Mouse (Mus musculus) retina, postnatal 1 day (tissue): ENCODE measurements at regions not wholly inside any gene's neighbourhood (a gene's known extent, or its start where the extent isn't known, plus 50 kb on each side); places are given as distances from the start of the nearest gene placed in this dataset.

ENCODE experiments used
- DNase-seq: peaks from one replicate; pipeline ENCODE4 v3.0.0-alpha.2; 2012

GRCm38 (mm10) chr3:104295015-104295719 is 75.0 kb upstream of the Magi3 start:
- peak; percentile 70 for DNase-seq

GRCm38 (mm10) chr3:104293869-104294268 is 73.7 kb upstream of the Magi3 start:
- no peak for DNase-seq

GRCm38 (mm10) chr3:104288970-104289680 is 69.0 kb upstream of the Magi3 start:
- DNase-seq, result no peak

GRCm38 (mm10) chr3:104287900-104288299 is 67.7 kb upstream of the Magi3 start:
- DNase-seq, result no peak

- no peak for DNase-seq
These were observed 64.8 kb upstream of the Magi3 start for GRCm38 (mm10) chr3:104284961-104285360.

- DNase-seq, result no peak
These were observed 63.7 kb upstream of the Magi3 start for GRCm38 (mm10) chr3:104283855-104284254.

- DNase-seq, result no peak
These were observed 59.3 kb upstream of the Magi3 start for GRCm38 (mm10) chr3:104279505-104279904.

GRCm38 (mm10) chr3:104274718-104275302 is 54.6 kb upstream of the Magi3 start:
- peak; percentile 17 for DNase-seq

GRCm38 (mm10) chr3:104274084-104274483 is 53.9 kb upstream of the Magi3 start:
- DNase-seq, result no peak
